In the genomic region with DNA sequence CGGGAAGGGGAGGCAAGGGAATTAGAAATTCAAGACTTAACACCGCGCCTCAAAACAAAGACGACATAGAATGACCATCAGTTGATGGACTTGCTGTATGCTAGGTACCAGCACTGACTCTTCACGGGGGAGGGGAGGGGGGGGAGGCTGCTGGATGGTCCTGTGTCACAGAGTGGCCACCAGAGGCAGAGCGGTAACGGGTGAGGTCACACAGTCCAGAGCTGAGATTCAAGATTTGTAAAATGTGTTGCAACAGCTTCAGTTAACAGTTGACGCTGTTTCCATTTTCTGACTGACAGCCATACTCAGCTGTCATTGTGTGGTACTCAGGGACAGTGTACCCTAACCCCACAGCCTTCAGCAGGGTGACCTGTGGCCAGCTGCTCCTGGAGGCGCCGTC, we compare ENCODE assay signal across 8 mouse cellular contexts. TPM values are rescaled to one million over a fixed set of nuclear protein-coding genes. Genes with fewer than 3 reads are reported as not detected.
DNase-seq lines count a peak whose midpoint lies in the region; ATAC-seq and TF ChIP-seq lines count a peak whose summit lies in the region.
"Had no signal": no experiment of that assay in that cellular context is flagged by ENCODE, and none has a peak within 500 bp of the region (broad histone marks: within the 10 kb centered on the region; RNA-seq: fewer than 3 reads in every experiment).

No protein-coding gene starts in this region.

- H3K36me3 ChIP-seq in kidney, adult 2 months (ENCODE audit: control insufficient read depth, insufficient read depth, low read length), result peaks cover 1% of the 10 kb centered on the region; the same call in 1 of the 2 replicates
- H3K36me3 ChIP-seq in embryonic facial prominence, embryonic 12.5 days, result peaks cover 18% of the 10 kb centered on the region
- H3K36me3 ChIP-seq in hindbrain, embryonic 12.5 days, result peaks cover 41% of the 10 kb centered on the region
- peaks cover 49% of the 10 kb centered on the region for H3K36me3 ChIP-seq in midbrain, embryonic 12.5 days
- H3K36me3 ChIP-seq in thymus, adult 2 months (ENCODE audit: control insufficient read depth, insufficient read depth, low read length), result peaks cover 39% of the 10 kb centered on the region

- no peak overlapping the region for H3K9ac ChIP-seq in embryonic facial prominence, embryonic 12.5 days
- peak overlapping the region; percentile 63; the same call in 1 of the 2 replicates for H3K9ac ChIP-seq in hindbrain, embryonic 12.5 days
- peak overlapping the region; percentile 1; the same call in 1 of the 2 replicates for H3K9ac ChIP-seq in midbrain, embryonic 12.5 days (replicated peaks)

- H3K27ac ChIP-seq in kidney, adult 2 months (ENCODE audit: insufficient read depth, low read depth, low read length), result no peak overlapping the region
- no peak overlapping the region for H3K27ac ChIP-seq in embryonic facial prominence, embryonic 12.5 days
- peak overlapping the region; percentile 88 for H3K27ac ChIP-seq in hindbrain, embryonic 12.5 days
- H3K27ac ChIP-seq in midbrain, embryonic 12.5 days (replicated peaks), result peak overlapping the region; percentile 75; the same call in 1 of the 2 replicates
- H3K27ac ChIP-seq in thymus, adult 2 months (ENCODE audit: control insufficient read depth, insufficient read depth, low read length), result no peak overlapping the region

- no peak overlapping the region for H3K4me3 ChIP-seq in kidney, adult 2 months (ENCODE audit: insufficient read depth, low read depth, low read length)
- H3K4me3 ChIP-seq in embryonic facial prominence, embryonic 12.5 days, result no peak overlapping the region
- H3K4me3 ChIP-seq in hindbrain, embryonic 12.5 days, result peak overlapping the region; percentile 35
- peak overlapping the region; percentile 37; the same call in 1 of the 2 replicates for H3K4me3 ChIP-seq in midbrain, embryonic 12.5 days
- H3K4me3 ChIP-seq in thymus, adult 2 months (ENCODE audit: control insufficient read depth, insufficient read depth, low read length), result no peak overlapping the region

- H3K27me3 ChIP-seq in kidney, adult 2 months (replicated peaks; ENCODE audit: control insufficient read depth, insufficient read depth, low read length), result no peaks in the 10 kb centered on the region
- no peaks in the 10 kb centered on the region for H3K27me3 ChIP-seq in embryonic facial prominence, embryonic 12.5 days
- H3K27me3 ChIP-seq in hindbrain, embryonic 12.5 days, result no peaks in the 10 kb centered on the region
- H3K27me3 ChIP-seq in midbrain, embryonic 12.5 days, result peaks cover 16% of the 10 kb centered on the region
- no peaks in the 10 kb centered on the region for H3K27me3 ChIP-seq in thymus, adult 2 months (ENCODE audit: control insufficient read depth, insufficient read depth, low read length)

- DNase-seq in kidney, adult 2 months, result no peak
- no peak for DNase-seq in kidney, postnatal 10 days
- DNase-seq in testis, postnatal 14 days (ENCODE audit: low spot score), result no peak
- DNase-seq in thymus, adult 2 months, result no peak
- DNase-seq: layer of hippocampus, postnatal 36 days had no signal

- peak overlapping the region; percentile 62; the same call in 1 of the 2 replicates for H3K4me2 ChIP-seq in embryonic facial prominence, embryonic 12.5 days (replicated peaks)
- H3K4me2 ChIP-seq in hindbrain, embryonic 12.5 days (replicated peaks), result peak overlapping the region; percentile 57
- H3K4me2 ChIP-seq in midbrain, embryonic 12.5 days (replicated peaks), result peak overlapping the region; percentile 51

- no peaks in the 10 kb centered on the region; the same call in 1 of the 2 replicates for H3K4me1 ChIP-seq in kidney, adult 2 months (ENCODE audit: control insufficient read depth, insufficient read depth, low read length)
- H3K4me1 ChIP-seq in embryonic facial prominence, embryonic 12.5 days, result peaks cover 16% of the 10 kb centered on the region
- H3K4me1 ChIP-seq in hindbrain, embryonic 12.5 days, result peaks cover 24% of the 10 kb centered on the region
- H3K4me1 ChIP-seq in midbrain, embryonic 12.5 days, result peaks cover 26% of the 10 kb centered on the region
- no peaks in the 10 kb centered on the region for H3K4me1 ChIP-seq in thymus, adult 2 months (replicated peaks; ENCODE audit: control insufficient read depth, insufficient read depth, low read length)

- peak; percentile 44 for TF ChIP-seq CTCF in kidney, adult 2 months (conservative IDR thresholded peaks at IDR 0.05; ENCODE audit: insufficient read depth, insufficient read length, low read depth, low read length)
- no peak for TF ChIP-seq CTCF in thymus, adult 2 months (IDR thresholded peaks at IDR 0.05; ENCODE audit: borderline replicate concordance, control insufficient read depth, extremely low read depth, insufficient read depth, low read length, poor library complexity)

- WGBS in kidney, adult 2 months, result 65% methylated on average over 10 of the region's 10 CpGs
- 67% methylated on average over 10 of the region's 10 CpGs for WGBS in embryonic facial prominence, embryonic 12.5 days
- WGBS in hindbrain, embryonic 12.5 days, result 62% methylated on average over 10 of the region's 10 CpGs
- 62% methylated on average over 10 of the region's 10 CpGs for WGBS in midbrain, embryonic 12.5 days
- 92% methylated on average over 10 of the region's 10 CpGs for WGBS in thymus, adult 2 months

- no peak for ATAC-seq in embryonic facial prominence, embryonic 12.5 days (ENCODE audit: insufficient number of reproducible peaks, insufficient read depth, low FRiP score, low TSS enrichment)
- no peak for ATAC-seq in hindbrain, embryonic 12.5 days (ENCODE audit: low FRiP score)
- ATAC-seq in midbrain, embryonic 12.5 days (ENCODE audit: low FRiP score, low read depth), result no peak

- no peak for TF ChIP-seq POLR2A in kidney, adult 2 months (IDR thresholded peaks at IDR 0.05; ENCODE audit: low read depth, low read length)
- no peak for TF ChIP-seq POLR2A in thymus, adult 2 months (IDR thresholded peaks at IDR 0.05; ENCODE audit: control insufficient read depth, extremely low read depth, insufficient read depth, low read length, poor library complexity)

- no peaks in the 10 kb centered on the region for H3K9me3 ChIP-seq in embryonic facial prominence, embryonic 12.5 days
- H3K9me3 ChIP-seq in hindbrain, embryonic 12.5 days (replicated peaks), result no peaks in the 10 kb centered on the region
- H3K9me3 ChIP-seq in midbrain, embryonic 12.5 days, result no peaks in the 10 kb centered on the region

RNA-seq across cellular contexts. Expression of gene Tor2a, which starts 4.9 kb away (rescaled TPM):
- polyA plus RNA-seq in kidney, adult 2 months (2012; rRNA removed), result 72.5 and 93.3 TPM in 2 replicates
- polyA plus RNA-seq in embryonic facial prominence, embryonic 12.5 days (2016; fragmentation: Nextera tagmentation; extraction: Ambion mirVana), result 61.5 and 67.0 TPM in 2 replicates
- 52.1 and 55.9 TPM in 2 replicates for polyA plus RNA-seq in hindbrain, embryonic 12.5 days (2016; fragmentation: Nextera tagmentation; extraction: Ambion mirVana)
- polyA plus RNA-seq in midbrain, embryonic 12.5 days (2016; fragmentation: Nextera tagmentation; extraction: Ambion mirVana), result 50.2 and 53.4 TPM in 2 replicates
- polyA plus RNA-seq in thymus, adult 2 months (2012; rRNA removed), result 169 and 171 TPM in 2 replicates

RNA-seq across cellular contexts. Expression of gene 6330409D20Rik, which starts 11.4 kb away (rescaled TPM):
- polyA plus RNA-seq in kidney, adult 2 months (2012; rRNA removed), result not detected in 2 replicates
- 0.34 and 0.43 TPM in 2 replicates for polyA plus RNA-seq in embryonic facial prominence, embryonic 12.5 days (2016; fragmentation: Nextera tagmentation; extraction: Ambion mirVana)
- 1.6 and 2.0 TPM in 2 replicates for polyA plus RNA-seq in hindbrain, embryonic 12.5 days (2016; fragmentation: Nextera tagmentation; extraction: Ambion mirVana)
- polyA plus RNA-seq in midbrain, embryonic 12.5 days (2016; fragmentation: Nextera tagmentation; extraction: Ambion mirVana), result 2.8 and 3.5 TPM in 2 replicates
- 0.20 and 0.27 TPM in 2 replicates for polyA plus RNA-seq in thymus, adult 2 months (2012; rRNA removed)

RNA-seq across cellular contexts. Expression of gene Ttc16, which starts 23.3 kb away (rescaled TPM):
- polyA plus RNA-seq in kidney, adult 2 months (2012; rRNA removed), result 1.1 TPM in 2 replicates
- 0.23 and 0.34 TPM in 2 replicates for polyA plus RNA-seq in embryonic facial prominence, embryonic 12.5 days (2016; fragmentation: Nextera tagmentation; extraction: Ambion mirVana)
- polyA plus RNA-seq in hindbrain, embryonic 12.5 days (2016; fragmentation: Nextera tagmentation; extraction: Ambion mirVana), result 0.63 and 1.1 TPM in 2 replicates
- 0.20 and 0.43 TPM in 2 replicates for polyA plus RNA-seq in midbrain, embryonic 12.5 days (2016; fragmentation: Nextera tagmentation; extraction: Ambion mirVana)
- polyA plus RNA-seq in thymus, adult 2 months (2012; rRNA removed), result 1.9 and 2.3 TPM in 2 replicates

RNA-seq across cellular contexts. Expression of gene Ptrh1, which starts 23.4 kb away (rescaled TPM):
- 8.0 and 11.8 TPM in 2 replicates for polyA plus RNA-seq in kidney, adult 2 months (2012; rRNA removed)
- 3.3 and 6.4 TPM in 2 replicates for polyA plus RNA-seq in embryonic facial prominence, embryonic 12.5 days (2016; fragmentation: Nextera tagmentation; extraction: Ambion mirVana)
- polyA plus RNA-seq in hindbrain, embryonic 12.5 days (2016; fragmentation: Nextera tagmentation; extraction: Ambion mirVana), result 4.6 and 5.6 TPM in 2 replicates
- polyA plus RNA-seq in midbrain, embryonic 12.5 days (2016; fragmentation: Nextera tagmentation; extraction: Ambion mirVana), result 2.6 and 4.6 TPM in 2 replicates
- polyA plus RNA-seq in thymus, adult 2 months (2012; rRNA removed), result 36.5 and 43.4 TPM in 2 replicates

RNA-seq across cellular contexts. Expression of gene Sh2d3c, which starts 31.3 kb away (rescaled TPM):
- 28.4 and 30.4 TPM in 2 replicates for polyA plus RNA-seq in kidney, adult 2 months (2012; rRNA removed)
- 27.6 and 29.1 TPM in 2 replicates for polyA plus RNA-seq in embryonic facial prominence, embryonic 12.5 days (2016; fragmentation: Nextera tagmentation; extraction: Ambion mirVana)
- 33.5 and 34.8 TPM in 2 replicates for polyA plus RNA-seq in hindbrain, embryonic 12.5 days (2016; fragmentation: Nextera tagmentation; extraction: Ambion mirVana)
- polyA plus RNA-seq in midbrain, embryonic 12.5 days (2016; fragmentation: Nextera tagmentation; extraction: Ambion mirVana), result 34.6 and 41.1 TPM in 2 replicates
- polyA plus RNA-seq in thymus, adult 2 months (2012; rRNA removed), result 104 and 106 TPM in 2 replicates

Comparison
In these comparisons a context has a peak if more than half of its experiments do, and no peak if none do; other contexts are left out.
1. H3K27ac ChIP-seq: peak in hindbrain, embryonic 12.5 days (single experiment) and midbrain, embryonic 12.5 days (single experiment); none in kidney, adult 2 months (single experiment), embryonic facial prominence, embryonic 12.5 days (single experiment) and thymus, adult 2 months (single experiment).
2. H3K4me3 ChIP-seq: peak in hindbrain, embryonic 12.5 days (single experiment) and midbrain, embryonic 12.5 days (single experiment); none in kidney, adult 2 months (single experiment), embryonic facial prominence, embryonic 12.5 days (single experiment) and thymus, adult 2 months (single experiment).
3. Peak in every context shown above with its lines, with median percentiles within 50 percentile points of each other: H3K4me2 ChIP-seq.